Mouse (Mus musculus) adrenal gland, postnatal 36 days (tissue): ENCODE data around the gene Myl4. TPM values are rescaled to one million over a fixed set of nuclear protein-coding genes. Genes with fewer than 3 reads are reported as not detected.

Experiments
- DNase-seq, 2 experiments: peaks; one replicate each; pipeline ENCODE4 v3.0.0; 2021; ENCODE audit warnings: mixed read lengths in 1 of 2
- total RNA-seq, 2 experiments: library from RNA; stranded (reverse); gene quantifications; 2 replicates each; pipeline ENCODE4 v1.2.3; 2021

Gene Myl4
- total RNA-seq, 2 experiments from 2014 or later, result 3.1 to 3.4 TPM

DNA sequence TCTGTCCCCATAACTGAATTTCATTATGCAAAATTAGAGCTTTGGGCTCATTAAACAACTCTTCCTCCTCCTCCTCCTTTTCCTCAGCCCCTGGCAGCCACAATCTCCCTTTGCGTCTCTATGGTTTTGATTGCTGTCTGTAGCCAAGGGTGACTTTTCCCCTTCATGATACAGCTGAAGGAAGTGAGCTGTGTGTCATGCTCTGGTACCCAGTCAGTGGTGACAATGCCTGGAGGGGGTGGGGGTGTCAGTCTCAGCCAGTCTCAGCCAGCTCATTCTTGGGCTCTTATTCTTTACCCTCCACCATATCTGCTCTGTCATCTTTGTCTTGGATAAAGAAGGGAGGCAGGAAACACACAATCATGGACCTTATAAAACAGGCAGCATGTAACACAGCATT lies 80.8 kb downstream of the Myl4 start:
- DNase-seq, result peak; percentile 28 to 62

DNA sequence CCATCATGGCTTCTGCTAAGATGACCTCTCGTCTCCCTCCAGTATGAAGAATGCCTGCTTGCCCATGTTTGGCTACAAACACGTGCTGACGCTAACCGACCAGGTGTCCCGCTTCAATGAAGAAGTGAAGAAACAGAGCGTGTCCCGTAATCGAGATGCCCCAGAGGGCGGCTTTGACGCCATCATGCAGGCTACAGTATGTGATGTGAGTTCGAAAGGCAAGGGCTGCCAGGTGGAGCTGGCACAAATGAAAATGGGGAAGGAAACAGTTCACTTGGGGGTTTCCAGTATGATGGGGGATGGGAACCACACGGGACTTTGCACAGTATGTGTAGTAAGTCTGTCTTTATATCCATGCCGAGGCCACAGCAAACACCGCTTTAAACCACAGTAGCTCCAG lies 86.5 kb downstream of the Myl4 start:
- no peak for DNase-seq

DNA sequence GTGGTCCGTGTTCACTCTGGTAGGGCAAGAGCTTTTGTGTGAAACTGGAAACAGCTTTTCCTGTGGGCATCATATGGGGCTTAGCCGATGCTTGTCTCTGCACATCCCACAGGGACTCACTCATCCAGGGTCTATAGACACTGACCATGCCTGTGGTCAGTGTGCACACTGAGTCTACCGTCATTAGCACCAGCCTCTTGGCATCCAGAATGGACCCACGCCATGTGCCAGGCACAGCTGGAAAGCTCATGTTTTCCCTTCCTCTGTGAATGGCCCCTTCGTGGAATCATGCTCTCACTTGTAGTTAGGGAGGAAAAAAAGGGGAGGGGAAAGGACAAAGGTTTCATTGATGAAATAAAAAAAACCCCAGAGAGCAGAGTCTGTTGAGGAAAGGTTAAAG lies 87.5 kb downstream of the Myl4 start:
- no peak for DNase-seq

DNA sequence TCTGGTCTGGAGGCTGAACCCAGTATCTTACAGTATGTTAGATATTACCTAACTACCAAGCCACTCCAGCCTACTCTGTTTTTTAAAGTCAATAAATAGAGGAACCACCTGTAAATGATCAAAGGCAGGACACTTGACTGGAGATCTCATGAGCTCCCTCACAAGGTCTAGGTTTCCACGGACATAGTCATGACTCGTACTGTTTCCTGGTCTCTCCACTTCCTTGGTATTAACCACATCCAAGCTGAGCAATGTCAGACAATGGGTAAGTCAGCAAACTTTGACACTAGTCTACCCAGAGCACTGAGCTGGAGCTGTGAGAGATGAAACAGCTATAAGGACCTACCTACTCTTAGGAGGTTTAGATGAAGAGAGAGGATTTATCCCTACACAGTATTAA lies 88.4 kb downstream of the Myl4 start:
- no peak for DNase-seq

DNA sequence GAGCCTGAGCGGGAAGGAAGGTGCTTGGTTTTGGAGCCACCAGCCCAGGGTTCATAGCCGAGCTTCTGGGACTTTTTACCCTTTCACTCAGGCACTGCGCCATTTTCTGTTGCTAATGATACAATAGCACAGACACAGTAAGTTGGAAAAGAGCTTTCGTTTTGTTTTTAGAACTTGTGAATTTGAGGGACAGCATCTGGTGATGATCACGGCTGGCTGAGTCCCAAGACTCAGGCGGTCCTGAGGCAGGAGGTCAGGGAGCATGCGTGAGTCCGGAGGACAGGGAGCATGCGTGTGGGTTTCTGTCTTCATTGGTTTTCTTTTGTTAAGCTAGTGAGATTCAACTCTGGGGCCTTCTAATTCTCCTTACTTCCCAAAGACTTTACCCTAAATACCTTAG lies 89.2 kb downstream of the Myl4 start:
- no peak for DNase-seq

DNA sequence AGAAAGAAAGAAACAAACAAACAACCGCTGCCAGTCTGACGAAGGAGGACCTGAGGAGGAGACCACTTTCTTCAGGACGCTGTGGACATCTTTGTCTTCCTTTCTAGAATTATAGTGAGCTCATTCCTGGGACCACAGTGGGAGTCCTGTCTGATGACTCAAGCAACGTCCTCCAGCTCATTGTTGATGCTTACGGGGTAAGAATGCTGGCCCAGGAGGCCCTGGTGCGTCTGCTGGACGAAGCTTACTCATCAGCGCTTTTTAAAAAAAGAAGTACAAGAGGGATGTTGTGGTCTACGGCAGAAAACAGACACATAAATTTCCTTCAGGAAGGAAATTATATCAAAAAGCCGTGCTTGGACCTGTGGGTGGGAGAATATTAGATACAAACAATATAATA lies 90.4 kb downstream of the Myl4 start:
- DNase-seq, result no peak

DNA sequence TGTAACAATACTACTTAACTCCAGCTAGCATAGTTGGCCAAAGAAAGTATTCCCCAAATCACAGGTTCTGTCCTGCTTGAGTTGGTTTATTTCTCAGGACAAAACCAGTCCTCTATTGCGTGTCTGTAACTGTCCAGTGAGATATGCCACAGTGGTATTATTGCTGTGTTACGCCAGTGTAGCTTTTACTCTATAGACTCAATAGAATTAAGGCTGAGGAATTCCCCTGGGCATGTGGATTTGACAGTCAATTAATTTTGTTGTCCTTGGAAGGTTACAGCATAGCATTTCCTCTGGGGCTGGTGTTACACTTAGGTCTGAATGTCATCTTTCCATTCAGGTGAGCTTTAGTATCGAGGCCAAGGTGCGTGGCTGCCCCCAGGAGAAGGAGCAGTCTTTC lies 92.8 kb downstream of the Myl4 start:
- no peak for DNase-seq

Other genes with a start within 250 kb of the Myl4 start
- 10 to 100 TPM; 45.8 to 46.3 TPM for gene Kansl1, start 81.8 kb upstream of the Myl4 start, total RNA-seq
- gene Cdc27, start within 50 bp of the Myl4 start, total RNA-seq, result 10 to 100 TPM; 63.3 to 71.5 TPM
- 10 to 100 TPM in 1 of 2 experiments, 1 to 10 TPM in 1; 5.1 to 18.0 TPM for gene Itgb3, start 57.3 kb downstream of the Myl4 start, total RNA-seq
- under 1 TPM; 0.03 to 0.10 TPM for gene Gm11639, start 135.0 kb downstream of the Myl4 start, total RNA-seq